In the genomic region with DNA sequence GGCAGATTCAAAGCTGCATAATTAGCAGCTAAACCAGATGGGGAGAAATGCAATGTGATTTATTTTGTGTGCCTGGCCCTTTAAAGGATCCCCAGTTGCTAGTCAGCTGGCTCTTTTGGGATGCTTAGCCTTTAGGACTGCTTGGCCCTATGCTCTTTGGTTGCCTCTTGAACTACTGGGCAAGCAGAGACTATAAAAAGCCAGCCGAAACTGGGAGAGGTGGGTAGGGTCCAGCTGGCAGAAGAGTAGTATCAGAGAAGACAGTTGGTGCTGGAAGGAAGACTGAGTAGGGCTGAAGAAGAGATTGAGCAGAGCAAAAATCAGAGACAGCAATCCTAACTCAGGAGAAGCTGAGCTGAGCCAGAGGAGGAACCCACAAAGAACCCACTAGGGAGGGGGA, we compare ENCODE assay signal across 28 mouse cellular contexts. TPM values are rescaled to one million over a fixed set of nuclear protein-coding genes. Genes with fewer than 3 reads are reported as not detected.
"Had no signal": no experiment of that assay in that cellular context is flagged by ENCODE, and none has a peak within 500 bp of the region (broad histone marks: within the 10 kb centered on the region; RNA-seq: fewer than 3 reads in every experiment).

No protein-coding gene starts in this region.

- H3K4me3 ChIP-seq: kidney, embryonic 15.5 days; limb, embryonic 12.5 days; limb, embryonic 15.5 days; liver, embryonic 12.5 days; liver, embryonic 15.5 days; midbrain, embryonic 15.5 days; myocyte; neural tube, embryonic 13.5 days had no signal

- DNase-seq: kidney, adult 8-10 months; kidney, postnatal 10 days; kidney, postnatal 4 days; left cerebral cortex, postnatal 4 days; lung, adult 2 months; lung, postnatal 14 days; lung, postnatal 4 days; thymus, adult 2 months; thymus, postnatal 14 days; thymus, postnatal 4 days had no signal

- H3K4me2 ChIP-seq: kidney, embryonic 15.5 days; limb, embryonic 12.5 days; limb, embryonic 15.5 days; liver, embryonic 12.5 days; liver, embryonic 15.5 days; midbrain, embryonic 11.5 days; midbrain, embryonic 15.5 days; neural tube, embryonic 13.5 days had no signal

- H3K9me3 ChIP-seq: kidney, embryonic 15.5 days; limb, embryonic 12.5 days; limb, embryonic 15.5 days; liver, embryonic 12.5 days; liver, embryonic 15.5 days; midbrain, embryonic 15.5 days; neural tube, embryonic 13.5 days had no signal

- H3K4me1 ChIP-seq: limb, embryonic 12.5 days; liver, embryonic 12.5 days; liver, embryonic 15.5 days had no signal

- H3K27ac ChIP-seq: kidney, embryonic 15.5 days; limb, embryonic 12.5 days; limb, embryonic 15.5 days; liver, embryonic 12.5 days; liver, embryonic 15.5 days; midbrain, embryonic 15.5 days; neural tube, embryonic 13.5 days; stomach, postnatal 0 days had no signal

- ATAC-seq: liver, embryonic 12.5 days; midbrain, embryonic 15.5 days had no signal

- H3K27me3 ChIP-seq: midbrain, embryonic 15.5 days had no signal

- H3K9ac ChIP-seq: kidney, embryonic 15.5 days; limb, embryonic 12.5 days; limb, embryonic 15.5 days; liver, embryonic 12.5 days; liver, embryonic 15.5 days; midbrain, embryonic 15.5 days; neural tube, embryonic 13.5 days had no signal

- H3K36me3 ChIP-seq: kidney, embryonic 15.5 days; limb, embryonic 12.5 days; limb, embryonic 15.5 days; liver, embryonic 12.5 days; liver, embryonic 15.5 days; midbrain, embryonic 15.5 days; neural tube, embryonic 13.5 days had no signal

RNA-seq across cellular contexts. Expression of gene Slc6a21, which starts 19.3 kb away (rescaled TPM):
- total RNA-seq: layer of hippocampus, adult 18-20 months; layer of hippocampus, postnatal 14 days; left cerebral cortex, postnatal 4 days; megakaryocyte progenitor cell, adult 5-6 weeks; megakaryocyte-erythroid progenitor cell, adult 5-6 weeks; monocyte, adult 5-6 weeks; neutrophil, adult 5-6 weeks had no signal
- polyA plus RNA-seq: kidney, embryonic 15.5 days; limb, embryonic 12.5 days; limb, embryonic 15.5 days; liver, embryonic 12.5 days; liver, embryonic 15.5 days; lung, adult 2 months; lung, embryonic 16.5 days; midbrain, embryonic 11.5 days; midbrain, embryonic 15.5 days; myocyte; neural tube, embryonic 13.5 days; stomach, embryonic 14.5 days; stomach, postnatal 0 days had no signal

RNA-seq across cellular contexts. Expression of gene Hrc, which starts 38.5 kb away (rescaled TPM):
- total RNA-seq: megakaryocyte progenitor cell, adult 5-6 weeks; megakaryocyte-erythroid progenitor cell, adult 5-6 weeks; monocyte, adult 5-6 weeks; neutrophil, adult 5-6 weeks had no signal

RNA-seq across cellular contexts. Expression of gene Slc6a16, which starts 55.7 kb away (rescaled TPM):
- total RNA-seq: megakaryocyte progenitor cell, adult 5-6 weeks; megakaryocyte-erythroid progenitor cell, adult 5-6 weeks; monocyte, adult 5-6 weeks; neutrophil, adult 5-6 weeks had no signal
- polyA plus RNA-seq: limb, embryonic 15.5 days; liver, embryonic 12.5 days; liver, embryonic 15.5 days; lung, embryonic 16.5 days; midbrain, embryonic 11.5 days; myocyte; stomach, embryonic 14.5 days had no signal
